Mouse (Mus musculus) heart, embryonic 10.5 days (tissue): ENCODE measurements at regions not wholly inside any gene's neighbourhood (a gene's known extent, or its start where the extent isn't known, plus 50 kb on each side); places are given as distances from the start of the nearest gene placed in this dataset.
A peak's percentile ranks its signal among the peaks of the same experiment; 100 is the strongest.

ENCODE experiments used
- DNase-seq: peaks from one replicate; pipeline ENCODE4 v3.0.0-alpha.2; 2017; ENCODE audit warnings: low spot score
- H3K27ac ChIP-seq: fragments of 300-500 bp; sonication (generic); 2 replicates; pipeline ENCODE4 v1.5.1; 2016; ENCODE audit warnings: mild to moderate bottlenecking
- H3K27me3 ChIP-seq: fragments of 300-500 bp; sonication (generic); 2 replicates; pipeline ENCODE4 v1.6.1; 2016; ENCODE audit warnings: mild to moderate bottlenecking; ENCODE audit not compliant: poor library complexity, insufficient read depth, severe bottlenecking
- H3K36me3 ChIP-seq: fragments of 300-500 bp; sonication (generic); 2 replicates; pipeline ENCODE4 v1.6.1; 2016; ENCODE audit warnings: mild to moderate bottlenecking, moderate library complexity
- H3K4me1 ChIP-seq: fragments of 300-500 bp; sonication (generic); 2 replicates; pipeline ENCODE4 v1.6.1; 2016; ENCODE audit warnings: mild to moderate bottlenecking
- H3K4me3 ChIP-seq: fragments of 300-500 bp; sonication (generic); 2 replicates; pipeline ENCODE4 v1.5.1; 2016; ENCODE audit warnings: mild to moderate bottlenecking, moderate library complexity
- H3K9me3 ChIP-seq: fragments of 300-500 bp; sonication (generic); 2 replicates; pipeline ENCODE4 v1.6.1; 2016; ENCODE audit warnings: mild to moderate bottlenecking, moderate library complexity
- WGBS: fragments of 180-500 bp; shearing (Covaris S2); methylation state at CpG from one replicate; pipeline ENCODE4 v1.1.7; 2016; 5-methylcytosine and 5-hydroxymethylcytosine counted together

DNA sequence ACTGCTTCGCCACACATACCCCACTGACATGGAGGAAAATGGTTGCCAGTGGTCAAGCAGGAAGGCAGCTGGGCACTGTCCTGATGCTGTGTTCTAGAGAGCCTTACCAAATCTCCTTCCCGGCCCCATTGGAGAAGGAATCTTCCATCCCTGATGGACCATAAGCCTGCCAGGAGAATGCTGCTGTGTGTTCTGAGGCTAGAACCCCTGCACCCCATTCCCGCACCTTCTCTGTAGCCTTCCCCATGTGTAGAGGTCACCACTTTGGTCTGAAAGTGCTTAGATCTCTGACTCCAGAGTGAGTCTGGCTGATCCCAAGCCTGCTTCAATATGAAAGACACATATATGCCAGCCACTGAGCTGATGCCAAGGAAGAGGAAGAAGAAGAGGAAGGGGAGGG is 74.1 kb upstream of the Pmepa1 start:
- Histone ChIP-seq H3K4me3 (no peak overlapping the region), H3K27ac (no peak overlapping the region), H3K4me1 (peaks cover 42% of the 10 kb centered on the region), H3K27me3 (0 out of 2 replicates have a peak, but pooled peaks cover 2% of the 10 kb centered on the region), H3K9me3 (no peaks in the 10 kb centered on the region), H3K36me3 (no peaks in the 10 kb centered on the region)
- 81% methylated on average over 3 of the region's 3 CpGs for WGBS
- no peak for DNase-seq

DNA sequence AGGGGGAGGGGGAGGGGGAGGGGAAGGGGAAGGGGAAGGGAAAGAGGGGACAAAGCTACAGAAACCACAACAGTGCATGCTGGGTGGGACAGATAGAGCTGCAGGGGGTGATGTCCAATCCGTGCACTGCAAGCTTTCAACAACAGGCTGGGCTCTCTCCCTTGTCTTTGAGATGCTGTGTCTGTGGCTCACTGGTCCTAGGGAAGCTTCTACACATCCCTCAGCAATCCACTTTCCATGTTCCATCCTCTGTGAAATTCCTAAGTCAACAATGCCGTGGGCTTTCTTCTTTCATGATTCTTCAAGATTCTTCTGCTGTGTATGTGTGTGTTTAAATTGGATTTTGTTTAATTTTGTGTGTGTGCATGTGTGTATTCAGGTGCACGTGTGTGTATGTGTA is 74.5 kb upstream of the Pmepa1 start:
- Histone ChIP-seq H3K4me1 (peaks cover 42% of the 10 kb centered on the region), H3K27me3 (0 out of 2 replicates have a peak, but pooled peaks cover 2% of the 10 kb centered on the region), H3K9me3 (no peaks in the 10 kb centered on the region), H3K27ac (no peak overlapping the region), H3K36me3 (no peaks in the 10 kb centered on the region), H3K4me3 (no peak overlapping the region)
- WGBS, result 55% methylated on average over 3 of the region's 3 CpGs
- DNase-seq, result no peak

DNA sequence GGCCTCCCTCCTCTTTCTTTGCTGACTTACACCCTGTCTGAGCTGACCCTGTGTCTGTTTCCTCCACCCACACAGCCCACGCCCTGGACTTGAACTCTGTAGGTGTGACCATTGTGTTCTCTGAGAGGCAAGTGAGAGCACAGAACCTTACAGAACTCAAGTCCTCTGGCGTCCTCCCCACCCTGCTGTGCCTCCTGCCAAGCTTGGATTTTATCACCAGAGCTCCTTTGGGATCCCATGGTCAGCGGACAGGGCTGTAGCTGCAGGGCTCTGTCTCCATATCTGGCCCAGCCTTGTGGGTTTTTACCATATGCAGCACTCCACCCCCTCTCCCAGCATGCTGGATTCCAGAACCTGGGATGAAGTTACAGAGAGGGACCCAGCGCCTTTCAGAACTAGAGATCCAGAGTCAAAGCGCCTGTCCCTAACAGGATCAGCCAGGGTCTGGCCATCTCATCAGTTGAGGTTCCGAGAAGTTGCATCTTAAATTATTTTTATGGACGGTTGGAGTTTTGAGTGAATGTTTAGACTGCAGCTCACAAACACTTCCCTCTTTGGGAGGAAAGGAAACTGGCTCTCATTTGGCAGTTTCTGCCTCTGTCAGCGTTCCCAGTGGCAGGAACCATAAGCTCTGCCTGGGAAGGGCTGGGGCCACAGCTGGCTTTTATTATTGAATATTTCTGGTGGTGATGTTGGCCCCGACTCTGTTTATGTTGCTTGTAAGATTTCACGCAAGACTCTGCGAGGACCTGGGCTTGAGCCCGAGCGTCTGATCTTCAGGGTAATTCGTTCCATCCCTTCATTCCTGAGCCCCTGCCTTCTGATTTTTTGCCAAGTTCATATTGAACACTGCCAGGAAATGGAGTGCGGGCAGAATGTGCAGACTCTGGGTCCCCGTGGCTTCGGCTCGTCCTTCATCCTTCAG is 75.8 kb upstream of the Pmepa1 start:
- H3K4me3 ChIP-seq, result no peak overlapping the region
- no peaks in the 10 kb centered on the region for H3K36me3 ChIP-seq
- peak overlapping the region; percentile 69 for H3K27ac ChIP-seq
- no peaks in the 10 kb centered on the region for H3K9me3 ChIP-seq
- no peak for DNase-seq
- 0 out of 2 replicates have a peak, but pooled peaks cover 7% of the 10 kb centered on the region for H3K27me3 ChIP-seq
- 56% methylated on average over 18 of the region's 18 CpGs for WGBS
- peaks cover 41% of the 10 kb centered on the region for H3K4me1 ChIP-seq

DNA sequence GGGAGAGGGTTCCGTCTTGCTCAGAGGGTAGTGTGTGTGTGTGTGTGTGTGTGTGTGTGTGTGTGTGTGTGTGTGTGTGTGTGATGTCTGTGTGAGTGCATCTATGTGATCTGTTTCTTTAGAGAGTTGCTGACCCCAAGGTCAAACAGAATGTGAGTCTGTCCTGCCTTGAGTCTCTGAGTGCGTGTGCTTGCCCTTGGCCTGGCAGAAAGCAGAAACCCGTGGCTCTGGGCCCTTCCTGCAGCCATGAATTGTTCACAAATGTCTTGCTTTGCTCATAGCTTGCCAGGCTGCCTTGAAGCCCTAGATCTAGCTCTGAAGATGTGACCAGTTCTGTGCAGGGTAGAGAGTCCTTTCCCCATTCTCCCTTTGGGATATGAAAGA is 76.4 kb upstream of the Pmepa1 start:
- no peak for DNase-seq
- 52% methylated on average over 3 of the region's 3 CpGs for WGBS
- H3K27me3 ChIP-seq, result 0 out of 2 replicates have a peak, but pooled peaks cover 10% of the 10 kb centered on the region
- no peaks in the 10 kb centered on the region for H3K36me3 ChIP-seq
- H3K9me3 ChIP-seq, result no peaks in the 10 kb centered on the region
- peaks cover 34% of the 10 kb centered on the region for H3K4me1 ChIP-seq
- peak overlapping the region; percentile 69 for H3K27ac ChIP-seq
- no peak overlapping the region for H3K4me3 ChIP-seq

DNA sequence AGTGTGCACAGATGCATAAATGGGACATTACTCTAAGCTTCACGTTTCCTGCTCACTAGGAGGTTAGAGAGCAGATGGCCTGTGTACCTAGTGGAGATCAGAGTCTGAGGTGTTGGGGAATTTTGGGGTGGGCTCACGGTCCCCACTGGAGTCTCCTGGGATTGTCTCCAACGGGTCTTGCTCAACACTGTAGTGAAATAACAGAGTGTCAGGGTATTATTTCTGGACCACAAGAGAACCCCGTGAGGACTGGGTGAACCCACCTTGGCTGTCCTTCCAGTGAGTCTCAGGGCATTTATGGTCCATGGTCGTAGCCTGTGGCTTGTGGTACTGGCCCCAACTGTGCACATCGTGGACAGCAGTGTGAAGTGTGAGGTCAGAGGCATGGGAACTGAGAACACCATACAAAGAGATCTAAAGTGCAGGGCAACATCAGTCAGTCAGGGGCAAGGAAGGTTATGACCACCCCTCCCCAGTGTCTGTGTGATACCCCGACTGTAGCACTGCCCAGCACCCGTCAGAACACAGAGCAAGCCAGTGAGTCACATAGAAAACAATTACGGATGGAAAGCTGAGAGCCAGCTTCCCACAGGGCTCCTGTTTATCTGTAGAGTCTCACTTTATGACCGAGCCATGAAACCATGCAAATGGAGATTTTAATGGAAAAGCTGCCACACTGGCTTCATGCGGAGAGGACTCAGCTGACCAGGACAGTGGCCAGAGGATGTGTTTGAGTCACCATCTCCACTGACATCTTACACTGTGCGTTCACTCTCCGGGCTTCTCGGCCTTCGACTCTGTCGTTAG is 77.3 kb upstream of the Pmepa1 start:
- Histone ChIP-seq H3K4me3 (no peak overlapping the region), H3K27me3 (0 out of 2 replicates have a peak, but pooled peaks cover 19% of the 10 kb centered on the region), H3K4me1 (peaks cover 31% of the 10 kb centered on the region), H3K27ac (no peak overlapping the region), H3K9me3 (no peaks in the 10 kb centered on the region), H3K36me3 (no peaks in the 10 kb centered on the region)
- no peak for DNase-seq
- 78% methylated on average over 16 of the region's 16 CpGs for WGBS

DNA sequence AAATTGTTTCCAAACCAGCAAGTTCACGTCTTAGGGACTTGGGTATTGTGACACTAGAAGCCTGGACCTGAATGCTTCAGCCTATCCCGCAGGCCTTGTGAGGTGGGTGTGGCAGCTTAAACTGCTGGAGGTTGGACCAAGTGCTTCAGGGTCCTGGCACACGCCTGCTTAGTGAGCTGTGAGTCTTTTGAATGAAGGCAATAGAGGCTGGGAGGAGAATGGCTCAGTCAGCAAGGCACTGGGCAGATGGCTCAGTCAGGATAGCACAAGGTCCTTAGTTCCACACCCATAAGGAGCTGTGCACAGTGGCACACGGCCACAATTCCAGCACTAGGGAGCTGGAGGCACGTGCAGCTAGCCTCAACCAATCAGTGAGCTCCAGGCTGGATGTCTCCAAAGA is 80.5 kb upstream of the Pmepa1 start:
- H3K9me3 ChIP-seq, result no peaks in the 10 kb centered on the region
- H3K4me1 ChIP-seq, result peaks cover 20% of the 10 kb centered on the region
- WGBS, result 65% methylated on average over 5 of the region's 5 CpGs
- no peak overlapping the region for H3K27ac ChIP-seq
- no peak overlapping the region for H3K4me3 ChIP-seq
- H3K36me3 ChIP-seq, result no peaks in the 10 kb centered on the region
- DNase-seq, result no peak
- peaks cover 30% of the 10 kb centered on the region for H3K27me3 ChIP-seq

DNA sequence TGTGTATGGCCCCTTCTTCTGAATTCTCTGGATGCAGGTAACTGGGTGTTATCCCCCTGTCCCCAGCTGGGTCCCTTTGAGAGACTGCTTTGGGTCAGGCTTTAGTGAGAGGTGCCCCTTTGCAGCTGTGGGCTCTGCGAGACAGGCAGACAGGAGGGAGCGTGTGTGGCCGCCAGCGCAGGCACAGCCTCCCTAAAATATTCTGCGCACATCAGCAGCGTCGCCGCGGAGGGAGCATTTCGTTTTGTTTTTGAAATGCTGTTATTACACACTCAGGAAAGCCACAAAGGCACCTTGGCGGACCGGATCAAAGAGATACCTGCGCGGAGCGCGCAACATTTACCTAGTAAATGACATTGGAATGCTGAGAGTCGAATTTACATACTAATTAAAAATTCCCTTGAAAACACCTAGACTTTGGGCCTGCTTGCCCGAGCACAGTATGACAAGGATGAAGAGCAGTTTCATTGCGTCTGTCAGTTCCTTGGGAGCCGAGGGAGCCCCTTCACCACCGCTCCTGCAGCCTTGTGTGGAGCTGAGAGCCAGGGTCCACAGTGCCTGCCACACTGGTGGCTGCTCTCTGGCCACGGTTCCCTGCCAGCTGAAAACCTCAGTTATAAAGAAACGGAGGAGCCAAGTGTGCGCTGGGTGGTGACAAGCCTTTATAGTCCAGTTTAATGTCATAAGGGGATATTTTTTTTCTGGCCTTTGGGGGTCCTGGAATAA is 89.3 kb upstream of the Pmepa1 start:
- Histone ChIP-seq H3K4me1 (peaks cover 25% of the 10 kb centered on the region), H3K27ac (no peak overlapping the region), H3K4me3 (peak overlapping the region; percentile 36), H3K36me3 (no peaks in the 10 kb centered on the region), H3K27me3 (peaks cover 72% of the 10 kb centered on the region), H3K9me3 (no peaks in the 10 kb centered on the region)
- WGBS, result 10% methylated on average over 24 of the region's 24 CpGs
- no peak for DNase-seq

DNA sequence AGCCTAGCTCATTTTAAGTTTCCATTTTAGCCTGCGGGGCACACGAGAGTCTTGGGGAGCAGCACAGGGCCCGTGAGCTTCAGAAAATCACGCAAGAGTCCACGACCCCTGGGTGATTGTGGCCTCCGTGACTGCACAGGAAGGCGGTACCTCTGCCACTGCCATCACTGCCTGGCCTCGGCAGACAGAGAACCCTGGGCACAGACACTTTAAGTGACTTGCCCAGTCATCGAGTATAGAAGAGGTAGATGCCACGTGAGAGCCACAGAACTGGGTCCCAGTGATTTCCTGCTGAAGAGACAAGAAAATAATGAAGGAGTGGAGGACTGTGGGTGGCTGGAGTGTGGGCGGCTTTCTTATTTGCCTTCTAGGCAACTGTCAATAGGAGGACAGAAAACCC is 90.4 kb upstream of the Pmepa1 start:
- WGBS, result 58% methylated on average over 11 of the region's 11 CpGs
- Histone ChIP-seq H3K9me3 (no peaks in the 10 kb centered on the region), H3K4me1 (peaks cover 25% of the 10 kb centered on the region), H3K27me3 (peaks cover 72% of the 10 kb centered on the region), H3K4me3 (no peak overlapping the region), H3K36me3 (no peaks in the 10 kb centered on the region), H3K27ac (no peak overlapping the region)
- DNase-seq, result no peak

DNA sequence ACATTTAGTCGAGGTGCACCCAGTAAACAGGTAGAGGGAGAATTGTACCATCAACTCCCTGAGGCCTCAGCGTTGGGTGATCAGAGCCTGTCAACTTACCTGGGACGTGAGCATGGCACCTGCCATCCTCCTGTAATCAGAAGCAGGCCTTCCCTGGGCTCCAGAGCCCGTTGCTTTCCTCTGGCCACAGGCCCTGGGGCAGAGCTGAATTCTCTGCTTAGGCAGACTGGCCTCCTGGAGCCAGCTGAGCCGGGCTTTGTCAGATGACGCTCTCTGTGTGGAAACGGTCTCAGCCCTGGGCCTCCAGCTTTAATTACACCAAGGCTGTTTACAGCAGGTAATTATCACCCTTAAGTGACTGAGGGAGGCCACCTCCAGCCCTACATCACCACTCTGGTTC is 92.6 kb upstream of the Pmepa1 start:
- DNase-seq, result no peak
- H3K4me1 ChIP-seq, result peaks cover 25% of the 10 kb centered on the region
- H3K27me3 ChIP-seq, result peaks cover 60% of the 10 kb centered on the region
- peaks cover 7% of the 10 kb centered on the region for H3K9me3 ChIP-seq
- 41% methylated on average over 7 of the region's 7 CpGs for WGBS
- no peaks in the 10 kb centered on the region for H3K36me3 ChIP-seq
- H3K27ac ChIP-seq, result no peak overlapping the region
- H3K4me3 ChIP-seq, result no peak overlapping the region

DNA sequence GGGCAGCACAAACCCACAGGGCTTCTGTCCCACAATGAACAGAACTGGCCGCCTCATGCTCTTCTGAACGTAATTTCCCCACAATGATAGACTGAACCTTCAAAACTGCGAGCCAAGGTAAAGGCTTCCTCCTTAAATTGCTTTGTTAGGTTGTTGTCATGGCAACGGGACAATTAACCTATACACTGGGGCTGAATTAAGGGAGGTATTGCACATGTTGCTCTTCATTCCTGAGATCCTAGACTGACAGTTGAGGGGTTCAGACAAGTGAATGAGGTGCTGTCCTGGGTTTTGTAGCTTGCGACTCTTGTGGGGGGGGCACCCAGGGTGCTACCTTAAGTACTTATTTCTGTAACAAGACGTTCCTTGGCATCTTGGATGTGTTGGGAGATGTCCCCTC is 100.6 kb upstream of the Pmepa1 start:
- Histone ChIP-seq H3K27me3 (no peaks in the 10 kb centered on the region; the same call in 1 of the 2 replicates), H3K4me3 (no peak overlapping the region), H3K4me1 (peaks cover 12% of the 10 kb centered on the region; the same call in 1 of the 2 replicates), H3K9me3 (peaks cover 7% of the 10 kb centered on the region), H3K27ac (no peak overlapping the region), H3K36me3 (no peaks in the 10 kb centered on the region)
- DNase-seq, result no peak
- 80% methylated on average over 6 of the region's 6 CpGs for WGBS

DNA sequence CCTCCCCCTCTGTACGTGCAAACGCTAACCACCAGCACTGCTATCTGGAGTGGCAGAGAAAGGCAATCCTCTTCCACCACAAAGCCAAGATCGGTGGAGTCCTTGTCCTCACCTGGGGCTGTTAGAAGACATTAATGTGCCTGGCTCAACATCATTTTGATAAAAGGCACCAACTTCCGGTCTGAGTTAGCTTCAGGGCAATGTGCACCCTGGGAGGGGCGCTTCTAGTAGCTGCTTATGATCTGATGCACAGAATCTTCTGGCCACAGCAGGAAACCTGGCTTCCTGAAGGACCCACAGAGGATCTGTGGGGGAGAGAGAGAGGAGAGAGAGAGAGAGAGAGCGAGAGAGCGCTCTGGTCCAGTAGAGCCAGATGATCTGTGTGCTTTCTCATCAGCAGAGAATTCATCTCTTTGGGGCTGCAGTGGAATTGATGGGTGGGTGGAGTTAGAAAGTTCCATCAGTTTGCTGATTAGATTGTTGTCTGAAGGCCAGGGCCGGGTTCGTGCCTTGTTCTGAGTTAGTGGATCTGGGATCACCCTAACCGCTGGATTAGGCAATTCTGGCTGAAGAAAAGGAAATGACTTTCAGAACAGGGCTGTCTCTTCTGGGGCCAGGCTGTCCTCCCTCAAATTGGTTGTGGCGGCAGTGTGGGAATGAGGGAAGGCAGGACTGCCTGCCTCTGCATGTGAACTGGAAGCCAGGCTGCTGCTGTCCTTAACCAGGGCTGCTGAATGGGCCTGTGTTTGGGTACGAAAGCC is 101.3 kb upstream of the Pmepa1 start:
- WGBS, result 49% methylated on average over 10 of the region's 12 CpGs
- Histone ChIP-seq H3K36me3 (no peaks in the 10 kb centered on the region), H3K27ac (no peak overlapping the region), H3K4me1 (peaks cover 16% of the 10 kb centered on the region; the same call in 1 of the 2 replicates), H3K27me3 (no peaks in the 10 kb centered on the region; the same call in 1 of the 2 replicates), H3K4me3 (no peak overlapping the region), H3K9me3 (no peaks in the 10 kb centered on the region)
- no peak for DNase-seq

DNA sequence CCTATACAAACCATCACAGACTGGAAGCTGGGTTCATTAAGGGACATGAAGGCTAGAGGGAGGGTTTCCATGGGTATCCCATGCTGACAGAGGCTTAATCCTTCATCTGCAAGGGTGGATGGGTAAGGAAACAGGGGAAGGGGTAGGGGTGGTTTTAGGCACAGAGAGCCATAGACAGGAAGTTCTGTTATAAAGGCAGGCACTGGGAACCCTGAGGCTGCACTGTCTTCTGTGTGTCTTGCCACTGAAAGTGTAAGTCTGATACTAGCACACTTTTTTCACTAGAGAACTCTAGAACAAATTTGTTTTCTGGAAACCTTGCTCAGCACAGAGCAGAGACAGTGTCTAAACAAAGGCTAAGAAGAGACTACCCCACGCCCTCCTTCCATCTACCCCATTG is 103.4 kb upstream of the Pmepa1 start:
- no peak overlapping the region for H3K4me3 ChIP-seq
- H3K27me3 ChIP-seq, result no peaks in the 10 kb centered on the region; the same call in 1 of the 2 replicates
- H3K4me1 ChIP-seq, result peaks cover 16% of the 10 kb centered on the region; the same call in 1 of the 2 replicates
- no peak for DNase-seq
- H3K9me3 ChIP-seq, result no peaks in the 10 kb centered on the region
- H3K36me3 ChIP-seq, result no peaks in the 10 kb centered on the region
- H3K27ac ChIP-seq, result no peak overlapping the region
- WGBS, result 79% methylated on average over 1 of the region's 1 CpGs
